Mouse (Mus musculus) liver, embryonic 11.5 days (tissue): Measurements from ENCODE around the gene Flcn. TPM values are rescaled to one million over a fixed set of nuclear protein-coding genes. Genes with fewer than 3 reads are reported as not detected.

Source experiments
- ATAC-seq: fragments of 200-750 bp; cut with Nextera tagmentation; replicated peaks from 2 replicates; pipeline ENCODE4 v1.8.0; 2017; ENCODE audit warnings: moderate number of reproducible peaks, mild to moderate bottlenecking, moderate TSS enrichment, moderate library complexity; ENCODE audit not compliant: low FRiP score
- DNase-seq: peaks from one replicate; pipeline ENCODE4 v3.0.0-alpha.2; 2017; ENCODE audit warnings: low spot score
- H3K27ac ChIP-seq: fragments of 300-500 bp; sonication (generic); 2 replicates; pipeline ENCODE4 v1.5.1; 2014; ENCODE audit warnings: mild to moderate bottlenecking, low read depth, low read length, control low read depth
- H3K27me3 ChIP-seq: fragments of 300-500 bp; sonication (generic); replicated peaks from 2 replicates; pipeline ENCODE4 v1.6.1; 2014; ENCODE audit warnings: low read length, mixed read lengths; ENCODE audit not compliant: control insufficient read depth, insufficient read depth
- H3K36me3 ChIP-seq: fragments of 300-500 bp; sonication (generic); 2 replicates; pipeline ENCODE4 v1.6.1; 2014; ENCODE audit warnings: mild to moderate bottlenecking, low read length, moderate library complexity, mixed read lengths; ENCODE audit not compliant: control insufficient read depth, insufficient read depth
- H3K4me1 ChIP-seq: fragments of 300-500 bp; sonication (generic); replicated peaks from 2 replicates; pipeline ENCODE4 v1.6.1; 2014; ENCODE audit warnings: low read length, mixed read lengths; ENCODE audit not compliant: control insufficient read depth, insufficient read depth
- H3K4me2 ChIP-seq: fragments of 300-500 bp; sonication (generic); 2 replicates; pipeline ENCODE4 v1.6.1; 2014; ENCODE audit warnings: mild to moderate bottlenecking, control low read depth, moderate library complexity
- H3K4me3 ChIP-seq: fragments of 300-500 bp; sonication (generic); 2 replicates; pipeline ENCODE4 v1.5.1; 2014; ENCODE audit warnings: low read depth, low read length, control low read depth
- H3K9ac ChIP-seq: fragments of 300-500 bp; sonication (generic); 2 replicates; pipeline ENCODE4 v1.6.1; 2014; ENCODE audit warnings: low read depth, low read length, control low read depth
- H3K9me3 ChIP-seq: fragments of 300-500 bp; sonication (generic); 2 replicates; pipeline ENCODE4 v1.6.1; 2016; ENCODE audit warnings: low read length, inconsistent platforms, mixed read lengths; ENCODE audit not compliant: control insufficient read depth
- WGBS: fragments of 180-500 bp; shearing (Covaris S2); extraction: QIAGEN DNeasy Blood & Tissue Kit; methylation state at CpG from one replicate; pipeline ENCODE4 v1.1.7; 2014; 5-methylcytosine and 5-hydroxymethylcytosine counted together
- polyA plus RNA-seq: library from polyadenylated mRNA; unstranded; fragments of >200 nt; fragmentation: Nextera tagmentation; extraction: Ambion mirVana; gene quantifications from 2 replicates; pipeline ENCODE4 v1.2.1, GENCODE M21; 2014

Gene Flcn
- 30.1 and 33.1 TPM in 2 replicates for polyA plus RNA-seq

- H3K36me3 ChIP-seq, result peaks cover 17% of the 10 kb centered on the region
- H3K9me3 ChIP-seq, result no peaks in the 10 kb centered on the region
- peak within 1 kb of the TSS; percentile 97 for H3K27ac ChIP-seq
- ATAC-seq (peak; percentile 93), DNase-seq (peak; percentile 91)
- H3K9ac ChIP-seq, result peak within 1 kb of the TSS; percentile 93
- H3K4me2 ChIP-seq, result peak within 1 kb of the TSS; percentile 98
- peak within 1 kb of the TSS; percentile 87 for H3K4me3 ChIP-seq
- WGBS, result under 1% methylated on average over 52 of the region's 52 CpGs
- H3K4me1 ChIP-seq, result peaks cover 11% of the 10 kb centered on the region
- H3K27me3 ChIP-seq, result no peaks in the 10 kb centered on the region
These were observed at the start of gene Flcn for GRCm38 (mm10) chr11:59809670-59810474. Gene Flcn (minus strand): TSS chr11:59810016.

- no peak overlapping the region for H3K4me3 ChIP-seq
- no peak for DNase-seq
- no peaks in the 10 kb centered on the region for H3K36me3 ChIP-seq
- H3K27ac ChIP-seq, result no peak overlapping the region
- H3K4me1 ChIP-seq, result peaks cover 5% of the 10 kb centered on the region
- ATAC-seq, result no peak
- H3K9me3 ChIP-seq, result no peaks in the 10 kb centered on the region
- no peak overlapping the region for H3K4me2 ChIP-seq
- WGBS, result 60% methylated on average over 3 of the region's 3 CpGs
- no peak overlapping the region for H3K9ac ChIP-seq
- no peaks in the 10 kb centered on the region for H3K27me3 ChIP-seq
These were observed 43.0 kb upstream of the Flcn start for GRCm38 (mm10) chr11:59852865-59853264.

- no peaks in the 10 kb centered on the region for H3K27me3 ChIP-seq
- WGBS, result under 1% methylated on average over 69 of the region's 69 CpGs
- H3K4me1 ChIP-seq, result peaks cover 10% of the 10 kb centered on the region
- H3K9me3 ChIP-seq, result no peaks in the 10 kb centered on the region
- peak; percentile 81 for DNase-seq
- H3K4me3 ChIP-seq, result peak overlapping the region; percentile 65
- peak overlapping the region; percentile 82 for H3K4me2 ChIP-seq
- peak overlapping the region; percentile 80 for H3K27ac ChIP-seq
- H3K36me3 ChIP-seq, result no peaks in the 10 kb centered on the region
- ATAC-seq, result peak; percentile 79
- peak overlapping the region; percentile 75 for H3K9ac ChIP-seq
These were observed 38.4 kb upstream of the Flcn start for GRCm38 (mm10) chr11:59847891-59848884.

- Histone ChIP-seq H3K4me1 (peaks cover 10% of the 10 kb centered on the region), H3K27me3 (no peaks in the 10 kb centered on the region), H3K4me3 (peak overlapping the region; percentile 65), H3K36me3 (no peaks in the 10 kb centered on the region), H3K27ac (no peak overlapping the region), H3K9ac (no peak overlapping the region), H3K9me3 (no peaks in the 10 kb centered on the region), H3K4me2 (peak overlapping the region; percentile 82)
- 19% methylated on average over 2 of the region's 2 CpGs for WGBS
- no peak for DNase-seq
- peak; percentile 71 for ATAC-seq
These were observed 37.3 kb upstream of the Flcn start for GRCm38 (mm10) chr11:59847131-59847530.

- DNase-seq, result no peak
- 91% methylated on average over 11 of the region's 11 CpGs for WGBS
- no peak overlapping the region for H3K4me2 ChIP-seq
These were observed 36.5 kb upstream of the Flcn start for GRCm38 (mm10) chr11:59846311-59846710.

GRCm38 (mm10) chr11:59839459-59840126, 29.8 kb upstream of the Flcn start, which contains the start of gene Cops3:
Gene Cops3 (minus strand): TSS chr11:59839838.
- DNase-seq, result peak; percentile 93
- Histone ChIP-seq H3K4me2 (peak within 1 kb of the TSS; percentile 82), H3K27ac (peak within 1 kb of the TSS; percentile 93), H3K9ac (peak within 1 kb of the TSS; percentile 92), H3K4me3 (peak within 1 kb of the TSS; percentile 83), H3K36me3 (peaks cover 6% of the 10 kb centered on the region; the same call in 1 of the 2 replicates), H3K27me3 (no peaks in the 10 kb centered on the region), H3K4me1 (peaks cover 16% of the 10 kb centered on the region), H3K9me3 (no peaks in the 10 kb centered on the region)
- WGBS, result under 1% methylated on average over 43 of the region's 43 CpGs
- peak; percentile 94 for ATAC-seq

More at GRCm38 (mm10) chr11:59846311-59846710, 36.5 kb upstream of the Flcn start:
- H3K4me1 ChIP-seq, result peaks cover 10% of the 10 kb centered on the region
- H3K4me3 ChIP-seq, result no peak overlapping the region
- H3K9me3 ChIP-seq, result no peaks in the 10 kb centered on the region
- H3K27me3 ChIP-seq, result no peaks in the 10 kb centered on the region
- H3K27ac ChIP-seq, result no peak overlapping the region
- no peaks in the 10 kb centered on the region for H3K36me3 ChIP-seq
- H3K9ac ChIP-seq, result no peak overlapping the region
- no peak for ATAC-seq

- peak within 1 kb of the TSS; percentile 83 for H3K4me3 ChIP-seq
- H3K36me3 ChIP-seq, result peaks cover 6% of the 10 kb centered on the region; the same call in 1 of the 2 replicates
- 0% methylated on average over 24 of the region's 24 CpGs for WGBS
- H3K4me2 ChIP-seq, result peak within 1 kb of the TSS; percentile 82
- no peaks in the 10 kb centered on the region for H3K27me3 ChIP-seq
- H3K27ac ChIP-seq, result peak within 1 kb of the TSS; percentile 93
- no peaks in the 10 kb centered on the region for H3K9me3 ChIP-seq
- H3K4me1 ChIP-seq, result peaks cover 16% of the 10 kb centered on the region
- peak; percentile 94 for ATAC-seq
- peak within 1 kb of the TSS; percentile 92 for H3K9ac ChIP-seq
- DNase-seq, result peak; percentile 95
These were observed 29.2 kb upstream of the Flcn start, which contains the start of gene Nt5m for GRCm38 (mm10) chr11:59839008-59839458. Gene Nt5m (plus strand): TSS chr11:59839447.

- no peaks in the 10 kb centered on the region for H3K27me3 ChIP-seq
- peak overlapping the region; percentile 62 for H3K9ac ChIP-seq
- WGBS, result 62% methylated on average over 4 of the region's 4 CpGs
- peak overlapping the region; percentile 83 for H3K4me3 ChIP-seq
- no peak overlapping the region for H3K27ac ChIP-seq
- no peaks in the 10 kb centered on the region for H3K9me3 ChIP-seq
- ATAC-seq, result no peak
- DNase-seq, result no peak
- H3K4me1 ChIP-seq, result peaks cover 16% of the 10 kb centered on the region
- H3K36me3 ChIP-seq, result peaks cover 9% of the 10 kb centered on the region; the same call in 1 of the 2 replicates
- H3K4me2 ChIP-seq, result peak overlapping the region; percentile 82
These were observed 28.6 kb upstream of the Flcn start for GRCm38 (mm10) chr11:59838426-59838825.
